Mouse (Mus musculus): ENCODE measurements around the gene 3110082J24Rik. TPM values are rescaled to one million over a fixed set of nuclear protein-coding genes. Genes with fewer than 3 reads are reported as not detected.
A peak's percentile ranks its signal among the peaks of the same experiment; 100 is the strongest.

The 3110082J24Rik gene
- not detected in 2 replicates for polyA plus RNA-seq (2015; fragmentation: Nextera tagmentation; extraction: Ambion mirVana)

DNA sequence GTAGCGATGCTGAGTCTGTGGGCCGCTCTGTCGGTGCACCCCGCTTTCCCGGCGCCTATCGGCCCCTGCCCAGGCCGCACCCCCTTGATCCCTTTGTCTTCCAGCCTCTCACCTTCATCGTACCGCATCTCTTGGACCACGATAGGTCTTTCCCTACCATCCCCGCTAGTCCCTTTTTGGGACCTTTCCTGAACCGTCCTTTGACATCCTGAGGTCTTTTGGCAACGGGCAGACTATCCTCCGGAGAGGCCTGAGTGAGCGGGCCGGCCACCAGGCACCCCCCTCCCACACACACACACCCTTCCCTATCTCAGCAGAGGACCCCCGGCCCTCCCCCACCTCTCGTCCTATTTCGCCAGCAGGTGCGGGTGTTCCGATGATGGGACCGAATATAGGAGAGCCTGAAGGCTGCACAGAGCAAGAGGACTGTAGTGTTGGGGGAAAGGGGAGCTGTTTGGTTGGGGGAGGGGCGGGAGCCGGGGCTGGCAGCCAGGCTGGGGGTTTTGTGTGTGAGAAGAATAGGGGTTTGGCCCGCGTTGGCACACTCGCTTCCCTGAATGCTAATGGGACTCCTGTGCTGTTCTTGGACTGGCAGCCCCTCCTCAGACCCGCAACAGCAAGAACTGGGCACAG, at the start of gene 3110082J24Rik:
TSS of gene 3110082J24Rik (minus strand) at position 419 of the 633 bp plus-strand sequence.
- H3K9ac ChIP-seq (ENCODE audit: low read length): peak within 1 kb of the TSS; percentile 56
- no peak within 1 kb of the TSS for H3K27ac ChIP-seq (ENCODE audit: low read length)
- H3K4me1 ChIP-seq (ENCODE audit: control insufficient read depth, insufficient read depth, low read length): peaks cover 16% of the 10 kb centered on the region
- no peak for ATAC-seq (replicated peaks; ENCODE audit: extremely low read depth, insufficient read depth, low FRiP score)
- peak within 1 kb of the TSS; percentile 88 for H3K4me2 ChIP-seq (ENCODE audit: low read depth, low read length)
- H3K36me3 ChIP-seq (ENCODE audit: control insufficient read depth, insufficient read depth): no peaks in the 10 kb centered on the region
- peaks cover 65% of the 10 kb centered on the region for H3K27me3 ChIP-seq (ENCODE audit: control insufficient read depth, insufficient read depth, low read length)
- WGBS: 2% methylated on average over 28 of the region's 29 CpGs
- H3K9me3 ChIP-seq (replicated peaks; ENCODE audit: control insufficient read depth, low read length): no peaks in the 10 kb centered on the region
- peak within 1 kb of the TSS; percentile 56 for H3K4me3 ChIP-seq (ENCODE audit: low read length)

DNA sequence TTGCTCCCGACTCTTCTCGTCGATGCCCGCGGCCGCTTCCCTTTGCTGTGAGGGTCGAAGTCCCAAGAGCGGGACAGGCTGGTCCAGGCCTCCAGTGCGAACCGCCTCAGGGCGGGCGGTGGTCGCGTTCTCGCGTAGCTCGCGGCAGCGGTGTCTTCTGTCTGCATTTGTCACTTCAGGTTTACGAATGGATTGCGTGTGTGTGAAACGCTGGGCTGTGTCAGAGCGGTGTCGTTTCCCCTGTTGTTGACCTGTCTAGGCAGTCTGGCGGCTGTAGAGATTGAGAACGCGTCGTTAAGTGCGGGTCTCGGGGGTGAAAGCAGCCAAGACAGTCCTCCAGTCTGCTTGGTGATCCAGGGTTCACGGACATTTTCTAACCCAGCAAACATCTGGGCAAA, 49.5 kb upstream of the 3110082J24Rik start:
- Histone ChIP-seq H3K4me1 (ENCODE audit: control insufficient read depth, insufficient read depth, low read length) (peaks cover 37% of the 10 kb centered on the region), H3K36me3 (ENCODE audit: control insufficient read depth, insufficient read depth) (no peaks in the 10 kb centered on the region), H3K4me3 (ENCODE audit: low read length) (peak overlapping the region; percentile 94), H3K9me3 (replicated peaks; ENCODE audit: control insufficient read depth, low read length) (no peaks in the 10 kb centered on the region), H3K27me3 (ENCODE audit: control insufficient read depth, insufficient read depth, low read length) (no peaks in the 10 kb centered on the region), H3K27ac (ENCODE audit: low read length) (peak overlapping the region; percentile 95), H3K9ac (ENCODE audit: low read length) (peak overlapping the region; percentile 96), H3K4me2 (ENCODE audit: low read depth, low read length) (peak overlapping the region; percentile 84)
- WGBS: 0% methylated on average over 31 of the region's 31 CpGs
- ATAC-seq (replicated peaks; ENCODE audit: extremely low read depth, insufficient read depth, low FRiP score): peak; percentile 30

DNA sequence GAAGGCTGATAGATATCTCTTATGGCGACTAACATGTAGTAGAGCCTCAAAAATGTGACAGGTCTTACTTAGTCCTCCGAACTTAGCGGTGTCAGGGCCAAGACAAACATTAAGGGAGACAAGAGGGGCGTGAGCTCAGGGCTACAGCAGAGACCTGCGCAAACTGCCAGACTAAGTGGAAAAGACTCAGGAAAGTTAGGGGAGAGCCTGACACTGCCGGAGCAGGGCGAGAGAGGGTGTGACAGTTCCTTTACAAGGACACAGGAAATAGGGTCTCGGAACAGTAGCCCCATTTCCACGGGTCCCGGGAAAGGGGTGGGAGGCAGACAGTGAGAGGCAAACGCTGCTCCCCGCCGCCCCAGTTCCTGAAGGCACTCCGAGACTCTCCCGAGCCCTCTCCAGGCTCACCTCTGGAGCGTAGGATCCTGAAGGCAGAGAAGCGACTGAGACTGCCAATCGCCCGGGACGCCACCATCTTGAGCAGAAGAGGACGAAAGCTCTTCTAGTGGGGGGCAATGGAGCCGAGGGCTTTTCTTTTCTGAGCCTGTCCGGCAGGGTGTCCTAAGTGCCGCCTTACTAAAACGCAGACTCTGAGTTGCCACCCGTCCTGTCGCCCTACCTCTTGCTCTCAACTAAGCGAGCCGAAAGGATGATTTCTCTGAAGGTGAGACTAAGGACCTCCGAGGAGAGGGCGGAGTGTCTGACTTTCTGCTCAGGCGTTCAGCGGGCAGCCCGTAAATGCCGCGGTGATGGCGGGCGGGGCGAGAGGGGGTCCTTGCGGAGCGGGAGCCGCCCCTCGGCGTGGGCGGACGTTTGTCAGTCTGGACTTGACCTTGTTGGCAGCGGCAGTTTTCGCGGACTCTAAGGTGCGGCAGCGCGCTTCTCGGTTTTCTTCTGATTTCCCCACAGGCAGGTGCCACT, 48.8 kb upstream of the 3110082J24Rik start, which contains the start of the genes Hadha and Hadhb:
TSS of gene Hadha (minus strand) at position 689 of the 921 bp plus-strand sequence.
TSS of gene Hadhb (plus strand) at position 775 of the 921 bp plus-strand sequence.
- 0% methylated on average over 46 of the region's 53 CpGs for WGBS
- peak; percentile 88 for ATAC-seq (replicated peaks; ENCODE audit: extremely low read depth, insufficient read depth, low FRiP score)
- Histone ChIP-seq H3K4me2 (ENCODE audit: low read depth, low read length) (peak within 1 kb of the TSS; percentile 84), H3K27me3 (ENCODE audit: control insufficient read depth, insufficient read depth, low read length) (no peaks in the 10 kb centered on the region), H3K36me3 (ENCODE audit: control insufficient read depth, insufficient read depth) (no peaks in the 10 kb centered on the region), H3K4me1 (ENCODE audit: control insufficient read depth, insufficient read depth, low read length) (peaks cover 39% of the 10 kb centered on the region), H3K9ac (ENCODE audit: low read length) (peak within 1 kb of the TSS; percentile 96), H3K9me3 (replicated peaks; ENCODE audit: control insufficient read depth, low read length) (no peaks in the 10 kb centered on the region), H3K27ac (ENCODE audit: low read length) (peak within 1 kb of the TSS; percentile 95), H3K4me3 (ENCODE audit: low read length) (peak within 1 kb of the TSS; percentile 94)

DNA sequence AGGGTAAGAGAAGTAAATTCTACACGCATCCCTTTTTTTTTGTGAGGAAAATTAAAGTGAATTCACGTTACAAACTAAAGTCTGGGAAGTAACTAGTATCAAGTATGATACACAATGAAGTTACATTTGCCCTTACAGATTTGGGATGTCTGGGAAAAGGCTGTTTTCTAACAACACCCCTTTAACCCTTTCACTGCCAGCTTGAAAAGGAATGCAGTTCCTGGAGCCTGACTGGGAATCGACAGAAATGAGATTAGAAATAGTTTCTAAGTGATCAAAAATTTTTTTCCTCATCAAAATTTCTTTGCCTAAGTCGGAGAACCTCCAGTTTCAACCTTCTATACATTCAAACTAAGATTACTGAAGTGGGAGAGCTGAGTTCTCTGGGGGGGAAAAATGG, 48.1 kb upstream of the 3110082J24Rik start:
- Histone ChIP-seq H3K27me3 (ENCODE audit: control insufficient read depth, insufficient read depth, low read length) (no peaks in the 10 kb centered on the region), H3K4me2 (ENCODE audit: low read depth, low read length) (peak overlapping the region; percentile 84), H3K9me3 (replicated peaks; ENCODE audit: control insufficient read depth, low read length) (no peaks in the 10 kb centered on the region), H3K4me3 (ENCODE audit: low read length) (peak overlapping the region; percentile 94), H3K36me3 (ENCODE audit: control insufficient read depth, insufficient read depth) (no peaks in the 10 kb centered on the region), H3K4me1 (ENCODE audit: control insufficient read depth, insufficient read depth, low read length) (peaks cover 36% of the 10 kb centered on the region), H3K9ac (ENCODE audit: low read length) (peak overlapping the region; percentile 96), H3K27ac (ENCODE audit: low read length) (peak overlapping the region; percentile 95)
- WGBS: 18% methylated on average over 4 of the region's 4 CpGs
- no peak for ATAC-seq (replicated peaks; ENCODE audit: extremely low read depth, insufficient read depth, low FRiP score)

DNA sequence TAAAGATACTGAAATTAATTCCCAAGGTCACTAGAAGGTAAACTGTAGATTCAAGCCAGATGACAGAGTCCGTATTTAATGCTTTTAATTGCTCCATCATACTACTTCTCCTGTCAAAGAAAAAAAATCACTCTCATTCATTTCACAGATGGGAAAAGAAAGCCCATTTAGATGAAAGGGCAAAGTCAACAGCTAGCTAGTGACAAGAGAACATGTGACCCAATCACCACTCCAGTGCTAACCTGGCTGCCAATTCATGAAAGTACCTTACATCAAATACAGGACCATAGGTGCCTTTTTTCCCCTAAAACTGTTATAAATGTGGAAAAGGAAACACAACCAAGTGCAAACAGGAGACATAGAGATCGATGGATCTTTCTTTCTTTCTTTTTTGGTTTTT, 47.3 kb upstream of the 3110082J24Rik start:
- H3K9ac ChIP-seq (ENCODE audit: low read length): no peak overlapping the region
- WGBS: 95% methylated on average over 2 of the region's 2 CpGs
- H3K36me3 ChIP-seq (ENCODE audit: control insufficient read depth, insufficient read depth): no peaks in the 10 kb centered on the region
- no peak overlapping the region; the same call in 1 of the 2 replicates for H3K27ac ChIP-seq (ENCODE audit: low read length)
- H3K9me3 ChIP-seq (replicated peaks; ENCODE audit: control insufficient read depth, low read length): no peaks in the 10 kb centered on the region
- H3K27me3 ChIP-seq (ENCODE audit: control insufficient read depth, insufficient read depth, low read length): no peaks in the 10 kb centered on the region
- H3K4me3 ChIP-seq (ENCODE audit: low read length): no peak overlapping the region
- peak overlapping the region; percentile 84 for H3K4me2 ChIP-seq (ENCODE audit: low read depth, low read length)
- no peak for ATAC-seq (replicated peaks; ENCODE audit: extremely low read depth, insufficient read depth, low FRiP score)
- peaks cover 34% of the 10 kb centered on the region for H3K4me1 ChIP-seq (ENCODE audit: control insufficient read depth, insufficient read depth, low read length)

DNA sequence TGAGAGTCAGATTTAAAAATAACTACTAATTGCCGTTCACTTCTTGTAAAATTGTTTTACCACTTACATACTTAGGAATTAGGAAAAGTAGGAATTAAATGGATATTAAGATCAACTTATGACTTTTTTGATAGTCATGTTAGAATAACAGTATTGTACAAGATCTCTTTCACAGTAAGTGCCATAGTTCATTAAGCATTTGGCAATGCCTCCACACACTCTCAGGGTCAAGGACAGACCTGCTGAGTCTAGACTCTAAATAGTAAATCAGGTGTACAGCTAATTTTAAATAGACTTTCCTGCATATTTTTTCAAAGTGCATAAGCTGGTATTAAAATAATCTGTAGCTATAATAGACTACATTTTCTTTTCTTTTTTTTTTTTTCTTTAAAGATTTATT, 46.5 kb upstream of the 3110082J24Rik start:
- Histone ChIP-seq H3K27ac (ENCODE audit: low read length) (peak overlapping the region; percentile 69), H3K9me3 (replicated peaks; ENCODE audit: control insufficient read depth, low read length) (no peaks in the 10 kb centered on the region), H3K4me1 (ENCODE audit: control insufficient read depth, insufficient read depth, low read length) (peaks cover 29% of the 10 kb centered on the region), H3K4me3 (ENCODE audit: low read length) (no peak overlapping the region), H3K27me3 (ENCODE audit: control insufficient read depth, insufficient read depth, low read length) (no peaks in the 10 kb centered on the region), H3K36me3 (ENCODE audit: control insufficient read depth, insufficient read depth) (no peaks in the 10 kb centered on the region), H3K4me2 (ENCODE audit: low read depth, low read length) (peak overlapping the region; percentile 50), H3K9ac (ENCODE audit: low read length) (0 out of 2 replicates have a peak overlapping the region, but pooled peaks have one; percentile 43)
- WGBS: 45% methylated on average over 1 of the region's 1 CpGs
- no peak for ATAC-seq (replicated peaks; ENCODE audit: extremely low read depth, insufficient read depth, low FRiP score)

DNA sequence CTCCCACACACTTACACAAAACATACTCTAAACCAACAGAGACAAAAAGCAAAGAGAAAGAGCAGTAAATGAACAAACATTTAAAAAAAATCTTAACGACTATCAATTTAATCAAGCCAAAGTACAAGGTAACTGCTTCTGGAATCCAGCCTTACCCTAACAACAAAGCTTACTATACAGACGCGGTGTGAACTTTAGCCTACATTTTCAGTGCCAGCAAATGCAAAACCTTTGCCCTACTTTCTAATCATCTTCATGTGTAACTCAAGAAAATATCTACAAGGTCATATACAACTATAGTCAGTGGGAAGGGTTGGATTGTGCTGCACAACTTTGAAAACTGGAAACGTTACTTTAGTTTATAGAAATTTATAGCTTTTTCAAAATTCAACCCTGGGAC, 46.1 kb upstream of the 3110082J24Rik start:
- ATAC-seq (replicated peaks; ENCODE audit: extremely low read depth, insufficient read depth, low FRiP score): no peak
- H3K9me3 ChIP-seq (replicated peaks; ENCODE audit: control insufficient read depth, low read length): no peaks in the 10 kb centered on the region
- peak overlapping the region; percentile 43; the same call in 1 of the 2 replicates for H3K9ac ChIP-seq (ENCODE audit: low read length)
- H3K27ac ChIP-seq (ENCODE audit: low read length): no peak overlapping the region; the same call in 1 of the 2 replicates
- H3K4me2 ChIP-seq (ENCODE audit: low read depth, low read length): peak overlapping the region; percentile 54
- peak overlapping the region; percentile 26 for H3K4me3 ChIP-seq (ENCODE audit: low read length)
- no peaks in the 10 kb centered on the region for H3K36me3 ChIP-seq (ENCODE audit: control insufficient read depth, insufficient read depth)
- H3K27me3 ChIP-seq (ENCODE audit: control insufficient read depth, insufficient read depth, low read length): no peaks in the 10 kb centered on the region
- H3K4me1 ChIP-seq (ENCODE audit: control insufficient read depth, insufficient read depth, low read length): peaks cover 28% of the 10 kb centered on the region
- 49% methylated on average over 4 of the region's 4 CpGs for WGBS

DNA sequence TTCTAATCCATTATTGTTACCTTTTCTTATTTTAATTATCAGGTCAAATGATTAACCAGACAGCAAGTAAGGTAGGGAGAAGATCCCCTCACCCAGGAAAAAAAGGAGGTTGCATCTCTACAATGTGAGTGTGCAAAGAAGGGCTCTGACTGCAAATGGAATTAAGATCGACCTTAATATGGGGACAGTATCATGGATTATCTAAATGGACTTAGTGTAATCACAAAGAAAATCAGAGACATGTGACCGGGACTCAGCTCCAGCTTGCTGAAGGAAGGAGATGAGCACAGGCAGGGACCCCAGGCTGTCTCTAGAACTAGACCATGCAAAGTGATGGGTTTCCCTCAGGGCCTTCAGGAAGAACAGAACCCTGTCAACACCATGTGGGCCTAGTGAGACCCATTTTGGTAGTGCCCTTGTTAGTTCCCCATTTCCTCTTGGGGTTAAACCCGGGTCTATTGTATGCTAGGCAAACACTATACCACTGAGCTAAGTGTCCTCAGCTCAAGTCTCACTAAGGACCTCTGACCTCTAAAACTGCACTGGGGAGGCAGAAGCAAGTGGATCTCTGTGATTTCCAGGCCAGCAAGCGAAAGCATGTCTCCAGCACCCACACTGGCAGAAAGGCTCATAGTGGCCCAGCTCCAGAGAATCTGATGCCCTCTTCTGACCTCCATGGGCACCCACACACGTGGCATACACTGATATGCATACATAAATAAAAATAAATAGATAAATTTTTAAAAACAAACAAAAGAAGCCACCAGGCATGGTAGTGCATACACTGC, 42.4 kb upstream of the 3110082J24Rik start:
- no peaks in the 10 kb centered on the region for H3K27me3 ChIP-seq (ENCODE audit: control insufficient read depth, insufficient read depth, low read length)
- H3K36me3 ChIP-seq (ENCODE audit: control insufficient read depth, insufficient read depth): peaks cover 24% of the 10 kb centered on the region
- peaks cover 16% of the 10 kb centered on the region; the same call in 1 of the 2 replicates for H3K4me1 ChIP-seq (ENCODE audit: control insufficient read depth, insufficient read depth, low read length)
- no peak overlapping the region for H3K4me2 ChIP-seq (ENCODE audit: low read depth, low read length)
- H3K9ac ChIP-seq (ENCODE audit: low read length): no peak overlapping the region
- H3K4me3 ChIP-seq (ENCODE audit: low read length): no peak overlapping the region
- no peak for ATAC-seq (replicated peaks; ENCODE audit: extremely low read depth, insufficient read depth, low FRiP score)
- H3K9me3 ChIP-seq (replicated peaks; ENCODE audit: control insufficient read depth, low read length): no peaks in the 10 kb centered on the region
- H3K27ac ChIP-seq (ENCODE audit: low read length): no peak overlapping the region
- WGBS: 85% methylated on average over 5 of the region's 5 CpGs

Measured in heart, embryonic 16.5 days (tissue).